Mouse (Mus musculus): ENCODE results near the gene Zfp934.
A peak's percentile ranks its signal among the peaks of the same experiment; 100 is the strongest.
"Not testable (repeated sequence)": the region's sequence is repeated elsewhere in the genome, so short reads cannot be mapped to it uniquely, and the experiment has no call there.

The Zfp934 gene

GRCm38 (mm10) chr13:62571099-62571498 lies at the start of gene Zfp934:
Gene Zfp934, minus strand, starts transcription at chr13:62571199.
- not testable (repeated sequence) for DNase-seq

- not testable (repeated sequence) for DNase-seq
Measured at GRCm38 (mm10) chr13:62617449-62617848, 46.5 kb upstream of the Zfp934 start.

- peak in 1 of 2 experiments; percentile 2 for DNase-seq
Measured at GRCm38 (mm10) chr13:62561696-62562095, 9.3 kb downstream of the Zfp934 start.

GRCm38 (mm10) chr13:62558189-62559110 lies 12.5 kb downstream of the Zfp934 start, which contains the start of gene Zfp935:
Gene Zfp935, minus strand, starts transcription at chr13:62558511.
- peak; percentile 51 to 58 for DNase-seq

GRCm38 (mm10) chr13:62530129-62530528 lies 40.9 kb downstream of the Zfp934 start:
- DNase-seq = not testable (repeated sequence)

GRCm38 (mm10) chr13:62510641-62511420 lies 60.2 kb downstream of the Zfp934 start:
- not testable (repeated sequence) for DNase-seq

DNA sequence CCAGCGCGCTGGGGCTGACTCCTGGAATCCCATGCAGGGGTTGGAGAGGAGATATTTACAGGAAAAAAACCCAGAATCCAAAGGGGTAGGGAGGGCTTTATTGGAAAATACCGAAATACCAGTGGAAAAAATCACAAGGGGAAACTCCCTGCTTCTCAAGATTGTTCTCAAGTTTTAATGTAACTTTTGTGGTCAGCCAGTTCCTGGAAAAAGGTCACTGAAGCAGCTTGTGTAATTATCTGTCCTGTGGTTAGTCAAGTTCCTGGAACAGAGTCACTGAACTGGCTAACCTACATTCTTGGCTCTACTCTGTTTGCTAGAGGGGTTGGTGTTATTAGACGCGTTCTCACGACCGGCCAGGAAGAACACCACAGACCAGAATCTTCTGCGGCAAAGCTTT lies 98.3 kb downstream of the Zfp934 start:
- not testable (repeated sequence) for DNase-seq

DNA sequence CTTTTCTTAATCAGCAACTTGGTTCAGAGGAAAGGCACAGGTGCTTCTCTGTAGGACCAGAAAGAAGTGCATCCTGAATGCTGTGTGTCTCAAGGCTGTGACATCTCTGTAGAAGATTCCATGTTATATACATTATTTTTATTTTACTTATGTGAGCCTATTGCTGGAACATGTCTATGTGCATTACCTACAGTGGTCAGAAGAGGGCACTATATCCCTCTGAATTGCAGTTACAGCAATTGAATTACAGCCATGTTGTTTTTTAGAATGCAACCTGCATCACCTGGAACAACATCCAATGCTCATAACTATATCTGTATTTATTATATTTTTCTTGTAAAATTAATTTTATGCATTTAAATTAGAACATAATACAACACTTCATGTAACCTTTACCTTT lies 101.1 kb downstream of the Zfp934 start:
- DNase-seq = not testable (repeated sequence)

- DNase-seq = peak; percentile 85 to 88
Measured at GRCm38 (mm10) chr13:62466424-62467334, 104.3 kb downstream of the Zfp934 start, which contains the start of gene Gm49359. Gene Gm49359, minus strand, starts transcription at chr13:62466832.

Data from cerebellum, postnatal 36 days (tissue).